Mouse (Mus musculus): ENCODE data around the gene Nenf. TPM values are rescaled to one million over a fixed set of nuclear protein-coding genes. Genes with fewer than 3 reads are reported as not detected.

Nenf gene
- polyA plus RNA-seq, 1 experiment from 2014 or later, result 81.9 TPM

- no peak overlapping the region for H3K4me2 ChIP-seq (replicated peaks)
- no peak overlapping the region for H3K9ac ChIP-seq
- no peaks in the 10 kb centered on the region for H3K27me3 ChIP-seq (replicated peaks)
- H3K9me3 ChIP-seq, result no peaks in the 10 kb centered on the region
- WGBS, result 84% methylated on average over 3 of the region's 3 CpGs
- no peaks in the 10 kb centered on the region for H3K36me3 ChIP-seq
- H3K27ac ChIP-seq, result no peak overlapping the region
- ATAC-seq (ENCODE audit: low FRiP score, low read depth), result no peak
- no peak overlapping the region for H3K4me3 ChIP-seq
- peaks cover 4% of the 10 kb centered on the region for H3K4me1 ChIP-seq
Measured at GRCm38 (mm10) chr1:191257351-191257771, 60.6 kb downstream of the Nenf start.

Other genes starting within 250 kb of the Nenf start
- gene Batf3, start 220.3 kb downstream of the Nenf start, polyA plus RNA-seq (2016; fragmentation: Nextera tagmentation; extraction: Ambion mirVana), result 2.8 and 4.2 TPM in 2 replicates
- not detected in 2 replicates for gene Fam71a, start 153.4 kb downstream of the Nenf start, polyA plus RNA-seq (2016; fragmentation: Nextera tagmentation; extraction: Ambion mirVana)
- gene Atf3, start 100.2 kb downstream of the Nenf start, polyA plus RNA-seq (2016; fragmentation: Nextera tagmentation; extraction: Ambion mirVana), result 2.0 and 2.1 TPM in 2 replicates
- gene Tmem206, start 7.7 kb upstream of the Nenf start, polyA plus RNA-seq (2016; fragmentation: Nextera tagmentation; extraction: Ambion mirVana), result 36.2 and 37.2 TPM in 2 replicates
- gene Ppp2r5a, start 85.1 kb upstream of the Nenf start, polyA plus RNA-seq (2016; fragmentation: Nextera tagmentation; extraction: Ambion mirVana), result 16.2 and 16.5 TPM in 2 replicates

Data from neural tube, embryonic 12.5 days (tissue).